Mouse (Mus musculus): ENCODE data around the gene Adgrl2.

Adgrl2 gene

GRCm38 (mm10) chr3:148990531-148991003 lies at the start of gene Adgrl2:
Gene Adgrl2, minus strand, starts transcription at chr3:148990555.
- no peak; the same call in 1 of the 2 replicates for TF ChIP-seq GATA4 (IDR thresholded peaks at IDR 0.05; ENCODE audit: insufficient replicate concordance, low read length)

- no peak for TF ChIP-seq GATA4 (IDR thresholded peaks at IDR 0.05; ENCODE audit: insufficient replicate concordance, low read length)
Measured at GRCm38 (mm10) chr3:149038771-149039170, 48.4 kb upstream of the Adgrl2 start.

- no peak for TF ChIP-seq GATA4 (IDR thresholded peaks at IDR 0.05; ENCODE audit: insufficient replicate concordance, low read length)
Measured at GRCm38 (mm10) chr3:149019925-149020324, 29.6 kb upstream of the Adgrl2 start.

GRCm38 (mm10) chr3:149009311-149009710 lies 19.0 kb upstream of the Adgrl2 start:
- TF ChIP-seq GATA4 (IDR thresholded peaks at IDR 0.05; ENCODE audit: insufficient replicate concordance, low read length), result no peak

- no peak for TF ChIP-seq GATA4 (IDR thresholded peaks at IDR 0.05; ENCODE audit: insufficient replicate concordance, low read length)
Measured at GRCm38 (mm10) chr3:149008634-149009023, 18.3 kb upstream of the Adgrl2 start.

- no peak for TF ChIP-seq GATA4 (IDR thresholded peaks at IDR 0.05; ENCODE audit: insufficient replicate concordance, low read length)
Measured at GRCm38 (mm10) chr3:149007860-149008633, 17.7 kb upstream of the Adgrl2 start.

- TF ChIP-seq GATA4 (IDR thresholded peaks at IDR 0.05; ENCODE audit: insufficient replicate concordance, low read length), result peak; percentile 67; the same call in 1 of the 2 replicates
Measured at GRCm38 (mm10) chr3:149001364-149001763, 11.0 kb upstream of the Adgrl2 start.

GRCm38 (mm10) chr3:148998661-148999060 lies 8.3 kb upstream of the Adgrl2 start:
- TF ChIP-seq GATA4 (IDR thresholded peaks at IDR 0.05; ENCODE audit: insufficient replicate concordance, low read length), result no peak

- TF ChIP-seq GATA4 (IDR thresholded peaks at IDR 0.05; ENCODE audit: insufficient replicate concordance, low read length), result no peak
Measured at GRCm38 (mm10) chr3:148991056-148991455, 701 bp upstream of the Adgrl2 start.

- TF ChIP-seq GATA4 (IDR thresholded peaks at IDR 0.05; ENCODE audit: insufficient replicate concordance, low read length), result no peak; the same call in 1 of the 2 replicates
Measured at GRCm38 (mm10) chr3:148989818-148990530, 381 bp downstream of the Adgrl2 start.

GRCm38 (mm10) chr3:148988996-148989817 lies 1.1 kb downstream of the Adgrl2 start:
- no peak; the same call in 1 of the 2 replicates for TF ChIP-seq GATA4 (IDR thresholded peaks at IDR 0.05; ENCODE audit: insufficient replicate concordance, low read length)

GRCm38 (mm10) chr3:148988293-148988995 lies 1.9 kb downstream of the Adgrl2 start:
- no peak for TF ChIP-seq GATA4 (IDR thresholded peaks at IDR 0.05; ENCODE audit: insufficient replicate concordance, low read length)

GRCm38 (mm10) chr3:148987591-148988292 lies 2.6 kb downstream of the Adgrl2 start:
- TF ChIP-seq GATA4 (IDR thresholded peaks at IDR 0.05; ENCODE audit: insufficient replicate concordance, low read length), result no peak

All from liver, adult (tissue).